Mouse (Mus musculus) CH12F3 (cell line): Measurements from ENCODE around the gene Zfp853.

ENCODE experiments used
- in situ Hi-C: fragments of 300-500 bp; cut with MboI; formaldehyde crosslinking; loops from 2 replicates; pipeline ENCODE4 v1.14.3; 2020; ENCODE audit warnings: low sequenced_read_pairs

Zfp853 gene

GRCm38 (mm10) chr5:143293404-143293803, at the start of gene Zfp853:
Gene Zfp853, minus strand, starts transcription at chr5:143293623.
- in situ Hi-C loops: no loop called here

- in situ Hi-C loops: no loop called here
These were observed 46.2 kb upstream of the Zfp853 start for GRCm38 (mm10) chr5:143339603-143340002.

- in situ Hi-C loops: no loop called here
These were observed 43.1 kb upstream of the Zfp853 start for GRCm38 (mm10) chr5:143336559-143336958.

GRCm38 (mm10) chr5:143335089-143335460, 41.7 kb upstream of the Zfp853 start:
- in situ Hi-C loops: no loop called here

- in situ Hi-C loops: no loop called here
These were observed 41.1 kb upstream of the Zfp853 start for GRCm38 (mm10) chr5:143334418-143335088.

GRCm38 (mm10) chr5:143333872-143334271, 40.4 kb upstream of the Zfp853 start:
- in situ Hi-C loops: no loop called here

- in situ Hi-C loops: no loop called here
These were observed 35.5 kb upstream of the Zfp853 start, which contains the start of gene Zdhhc4 for GRCm38 (mm10) chr5:143328690-143329495. Gene Zdhhc4, minus strand, starts transcription at chr5:143329256.

- in situ Hi-C loops: no loop called here
These were observed 23.8 kb upstream of the Zfp853 start for GRCm38 (mm10) chr5:143317288-143317610.

GRCm38 (mm10) chr5:143316605-143317287, 23.3 kb upstream of the Zfp853 start:
- in situ Hi-C loops: no loop called here

GRCm38 (mm10) chr5:143315514-143315888, 22.1 kb upstream of the Zfp853 start:
- in situ Hi-C loops: no loop called here

- in situ Hi-C loops: no loop called here
These were observed 21.5 kb upstream of the Zfp853 start, which contains the start of gene E130309D02Rik for GRCm38 (mm10) chr5:143314730-143315513. Gene E130309D02Rik, minus strand, starts transcription at chr5:143315360.

- in situ Hi-C loops: no loop called here
These were observed 20.8 kb upstream of the Zfp853 start for GRCm38 (mm10) chr5:143314183-143314729.

GRCm38 (mm10) chr5:143311886-143312285, 18.5 kb upstream of the Zfp853 start:
- in situ Hi-C loops: no loop called here

GRCm38 (mm10) chr5:143309916-143310315, 16.5 kb upstream of the Zfp853 start:
- in situ Hi-C loops: no loop called here

GRCm38 (mm10) chr5:143308825-143309224, 15.4 kb upstream of the Zfp853 start:
- in situ Hi-C loops: no loop called here

GRCm38 (mm10) chr5:143304251-143304650, 10.8 kb upstream of the Zfp853 start:
- in situ Hi-C loops: no loop called here

- in situ Hi-C loops: no loop called here
These were observed 7.9 kb upstream of the Zfp853 start for GRCm38 (mm10) chr5:143301296-143301695.

GRCm38 (mm10) chr5:143299686-143300085, 6.3 kb upstream of the Zfp853 start:
- in situ Hi-C loops: no loop called here

- in situ Hi-C loops: no loop called here
These were observed 5.0 kb upstream of the Zfp853 start for GRCm38 (mm10) chr5:143298391-143298790.

GRCm38 (mm10) chr5:143297986-143298385, 4.6 kb upstream of the Zfp853 start:
- in situ Hi-C loops: no loop called here

- in situ Hi-C loops: no loop called here
These were observed 1.9 kb upstream of the Zfp853 start for GRCm38 (mm10) chr5:143295330-143295729.
